Mouse (Mus musculus) lung, postnatal 0 days (tissue): Measurements from ENCODE around the gene Apoc3. TPM values are rescaled to one million over a fixed set of nuclear protein-coding genes. Genes with fewer than 3 reads are reported as not detected.

Experiments
- ATAC-seq: fragments of 200-750 bp; cut with Nextera tagmentation; 2 replicates; pipeline ENCODE4 v1.8.0; 2017; ENCODE audit warnings: moderate library complexity
- DNase-seq: peaks from one replicate; pipeline ENCODE4 v3.0.0-alpha.2; 2016; ENCODE audit warnings: low spot score
- H3K27ac ChIP-seq: fragments of 300-500 bp; sonication (generic); 2 replicates; pipeline ENCODE4 v1.5.1; 2014; ENCODE audit warnings: antibody characterized with exemption, mild to moderate bottlenecking, low read length, mixed read lengths
- H3K27me3 ChIP-seq: fragments of 300-500 bp; sonication (generic); replicated peaks from 2 replicates; pipeline ENCODE4 v1.6.1; 2014; ENCODE audit warnings: low read length, mixed read lengths; ENCODE audit not compliant: insufficient read depth
- H3K36me3 ChIP-seq: fragments of 300-500 bp; sonication (generic); 2 replicates; pipeline ENCODE4 v1.6.1; 2014; ENCODE audit warnings: low read length, mixed read lengths; ENCODE audit not compliant: insufficient read depth
- H3K4me1 ChIP-seq: fragments of 300-500 bp; sonication (generic); 2 replicates; pipeline ENCODE4 v1.6.1; 2014; ENCODE audit warnings: antibody characterized with exemption, low read depth, low read length, mixed read lengths; ENCODE audit not compliant: insufficient read depth
- H3K4me2 ChIP-seq: fragments of 300-500 bp; sonication (generic); replicated peaks from 2 replicates; pipeline ENCODE4 v1.6.1; 2014; ENCODE audit warnings: low read depth, mild to moderate bottlenecking, low read length, moderate library complexity, mixed read lengths
- H3K4me3 ChIP-seq: fragments of 300-500 bp; sonication (generic); 2 replicates; pipeline ENCODE4 v1.5.1; 2014; ENCODE audit warnings: low read depth, low read length
- H3K9ac ChIP-seq: fragments of 300-500 bp; sonication (generic); replicated peaks from 2 replicates; pipeline ENCODE4 v1.6.1; 2014; ENCODE audit warnings: low read depth, mild to moderate bottlenecking
- H3K9me3 ChIP-seq: fragments of 300-500 bp; sonication (generic); 2 replicates; pipeline ENCODE4 v1.6.1; 2016; ENCODE audit warnings: low read length, mixed read lengths
- CTCF ChIP-seq: IDR thresholded peaks from 2 replicates; pipeline ENCODE4 v1.5.1; 2016; ENCODE audit warnings: antibody characterized with exemption, mild to moderate bottlenecking
- EP300 ChIP-seq: IDR thresholded peaks from 2 replicates; pipeline ENCODE4 v1.6.1; 2016; ENCODE audit warnings: antibody characterized with exemption, mild to moderate bottlenecking, control low read depth
- WGBS: fragments of 180-500 bp; shearing (Covaris S2); extraction: QIAGEN DNeasy Blood & Tissue Kit; methylation state at CpG from one replicate; pipeline ENCODE4 v1.1.7; 2014; 5-methylcytosine and 5-hydroxymethylcytosine counted together
- polyA plus RNA-seq: library from polyadenylated mRNA; unstranded; fragments of >200 nt; fragmentation: Nextera tagmentation; extraction: Ambion mirVana; gene quantifications from 2 replicates; pipeline ENCODE4 v1.2.1, GENCODE M21; 2015

Gene Apoc3
- polyA plus RNA-seq, 1 experiment from 2014 or later: not detected

- Histone ChIP-seq H3K4me2 (no peak overlapping the region), H3K36me3 (peaks cover 8% of the 10 kb centered on the region; the same call in 1 of the 2 replicates), H3K4me3 (no peak overlapping the region), H3K27me3 (no peaks in the 10 kb centered on the region), H3K9me3 (no peaks in the 10 kb centered on the region), H3K4me1 (no peaks in the 10 kb centered on the region), H3K27ac (no peak overlapping the region), H3K9ac (no peak overlapping the region)
- DNase-seq: peak; percentile 40
- no peak for TF ChIP-seq CTCF
- TF ChIP-seq EP300: no peak
- 90% methylated on average over 6 of the region's 6 CpGs for WGBS
- ATAC-seq: no peak
Observed at GRCm38 (mm10) chr9:46192642-46193041, 42.8 kb downstream of the Apoc3 start.

- no peaks in the 10 kb centered on the region for H3K9me3 ChIP-seq
- DNase-seq (peak; percentile 86), ATAC-seq (peak; percentile 40; the same call in 1 of the 2 replicates)
- TF ChIP-seq CTCF (peak; percentile 73), EP300 (0 out of 2 replicates have a peak, but pooled peaks have one; percentile 23)
- peaks cover 8% of the 10 kb centered on the region; the same call in 1 of the 2 replicates for H3K36me3 ChIP-seq
- WGBS: 16% methylated on average over 1 of the region's 1 CpGs
- no peak overlapping the region for H3K27ac ChIP-seq
- no peak overlapping the region for H3K4me2 ChIP-seq
- H3K27me3 ChIP-seq: no peaks in the 10 kb centered on the region
- no peak overlapping the region for H3K4me3 ChIP-seq
- H3K9ac ChIP-seq: no peak overlapping the region
- H3K4me1 ChIP-seq: no peaks in the 10 kb centered on the region
Observed at GRCm38 (mm10) chr9:46191644-46192043, 43.8 kb downstream of the Apoc3 start.

- H3K36me3 ChIP-seq: peaks cover 4% of the 10 kb centered on the region; the same call in 1 of the 2 replicates
- no peak overlapping the region for H3K4me3 ChIP-seq
- no peaks in the 10 kb centered on the region for H3K4me1 ChIP-seq
- H3K9me3 ChIP-seq: no peaks in the 10 kb centered on the region
- 61% methylated on average over 8 of the region's 8 CpGs for WGBS
- TF ChIP-seq EP300 (no peak), CTCF (no peak)
- DNase-seq (no peak), ATAC-seq (no peak)
- H3K27ac ChIP-seq: no peak overlapping the region
- H3K9ac ChIP-seq: no peak overlapping the region
- no peak overlapping the region for H3K4me2 ChIP-seq
- no peaks in the 10 kb centered on the region for H3K27me3 ChIP-seq
Observed at GRCm38 (mm10) chr9:46191234-46191633, 44.2 kb downstream of the Apoc3 start.

GRCm38 (mm10) chr9:46189381-46189780 lies 46.1 kb downstream of the Apoc3 start:
- no peaks in the 10 kb centered on the region for H3K9me3 ChIP-seq
- H3K4me2 ChIP-seq: no peak overlapping the region
- no peak for ATAC-seq
- 86% methylated on average over 10 of the region's 10 CpGs for WGBS
- no peak overlapping the region for H3K9ac ChIP-seq
- no peak overlapping the region for H3K4me3 ChIP-seq
- no peaks in the 10 kb centered on the region for H3K4me1 ChIP-seq
- H3K36me3 ChIP-seq: no peaks in the 10 kb centered on the region
- DNase-seq: no peak
- no peaks in the 10 kb centered on the region for H3K27me3 ChIP-seq
- H3K27ac ChIP-seq: no peak overlapping the region
- TF ChIP-seq CTCF (0 out of 2 replicates have a peak, but pooled peaks have one; percentile 6), EP300 (no peak)

GRCm38 (mm10) chr9:46188956-46189355 lies 46.5 kb downstream of the Apoc3 start:
- Histone ChIP-seq H3K27me3 (no peaks in the 10 kb centered on the region), H3K4me1 (no peaks in the 10 kb centered on the region), H3K9ac (no peak overlapping the region), H3K36me3 (no peaks in the 10 kb centered on the region), H3K27ac (no peak overlapping the region), H3K4me3 (no peak overlapping the region), H3K9me3 (no peaks in the 10 kb centered on the region), H3K4me2 (no peak overlapping the region)
- ATAC-seq (no peak), DNase-seq (no peak)
- 82% methylated on average over 5 of the region's 5 CpGs for WGBS
- TF ChIP-seq CTCF (no peak), EP300 (no peak)

GRCm38 (mm10) chr9:46188370-46188769 lies 47.1 kb downstream of the Apoc3 start:
- H3K27ac ChIP-seq: no peak overlapping the region
- no peak overlapping the region for H3K4me2 ChIP-seq
- no peak overlapping the region for H3K9ac ChIP-seq
- WGBS: 83% methylated on average over 4 of the region's 4 CpGs
- H3K36me3 ChIP-seq: no peaks in the 10 kb centered on the region
- TF ChIP-seq EP300 (no peak), CTCF (no peak)
- no peaks in the 10 kb centered on the region for H3K9me3 ChIP-seq
- H3K27me3 ChIP-seq: no peaks in the 10 kb centered on the region
- DNase-seq (no peak), ATAC-seq (no peak)
- no peaks in the 10 kb centered on the region for H3K4me1 ChIP-seq
- no peak overlapping the region for H3K4me3 ChIP-seq

- H3K4me1 ChIP-seq: no peaks in the 10 kb centered on the region
- no peaks in the 10 kb centered on the region for H3K27me3 ChIP-seq
- no peak overlapping the region for H3K4me2 ChIP-seq
- WGBS: 85% methylated on average over 1 of the region's 1 CpGs
- no peak overlapping the region for H3K9ac ChIP-seq
- no peak for ATAC-seq
- H3K36me3 ChIP-seq: no peaks in the 10 kb centered on the region
- TF ChIP-seq CTCF: peak; percentile 56
- TF ChIP-seq EP300: no peak
- DNase-seq: peak; percentile 12
- H3K9me3 ChIP-seq: no peaks in the 10 kb centered on the region
- no peak overlapping the region for H3K27ac ChIP-seq
- no peak overlapping the region for H3K4me3 ChIP-seq
Observed at GRCm38 (mm10) chr9:46186387-46186786, 49.0 kb downstream of the Apoc3 start.
